Mouse (Mus musculus) brain, embryonic 14.5 days (tissue): ENCODE results near the gene Lamb1.

Experiments
- CTCF ChIP-seq: fragments of 200-500 bp; IDR thresholded peaks from 2 replicates; pipeline ENCODE4 v1.5.1; 2012; ENCODE audit warnings: inconsistent platforms, mild to moderate bottlenecking, moderate library complexity, borderline replicate concordance; ENCODE audit not compliant: insufficient read depth, insufficient read length; ENCODE audit errors: extremely low read depth
- POLR2A ChIP-seq: fragments of 200-500 bp; IDR thresholded peaks from 2 replicates; pipeline ENCODE4 v1.6.1; 2012; ENCODE audit warnings: mild to moderate bottlenecking, inconsistent platforms, borderline replicate concordance; ENCODE audit not compliant: poor library complexity, insufficient read depth, insufficient read length, severe bottlenecking; ENCODE audit errors: extremely low read depth

GRCm38 (mm10) chr12:31327139-31327538 lies 62.1 kb downstream of the Lamb1 start:
- TF ChIP-seq POLR2A (no peak), CTCF (no peak)
